Mouse (Mus musculus) myocyte (in vitro differentiated cells): Measurements from ENCODE around the gene Gpm6b. TPM values are rescaled to one million over a fixed set of nuclear protein-coding genes. Genes with fewer than 3 reads are reported as not detected.

Experiments used
- H3K27me3 ChIP-seq: one replicate; pipeline ENCODE4 v1.6.1; 2011; ENCODE audit not compliant: control insufficient read depth, insufficient read depth, insufficient read length
- H3K36me3 ChIP-seq: one replicate; pipeline ENCODE4 v1.6.1; 2011; ENCODE audit not compliant: control insufficient read depth, insufficient read depth
- H3K4me2 ChIP-seq: one replicate; pipeline ENCODE4 v1.6.1; 2011; ENCODE audit warnings: low read depth, control low read depth
- H3K4me3 ChIP-seq: one replicate; pipeline ENCODE4 v1.5.1; 2011; ENCODE audit warnings: mild to moderate bottlenecking, control low read depth, moderate library complexity
- H3K79me2 ChIP-seq: one replicate; pipeline ENCODE4 v1.6.1; 2011; ENCODE audit not compliant: control insufficient read depth, insufficient read depth
- H3ac ChIP-seq: one replicate; pipeline ENCODE4 v1.6.1; 2011; ENCODE audit not compliant: control insufficient read depth, insufficient read length
- CEBPB ChIP-seq: IDR thresholded peaks from 2 replicates; pipeline ENCODE4 v1.6.1; 2011; ENCODE audit warnings: mild to moderate bottlenecking, moderate library complexity; ENCODE audit not compliant: poor library complexity, insufficient read depth, severe bottlenecking
- E2F4 ChIP-seq: IDR thresholded peaks from one replicate; pipeline ENCODE4 v1.6.1; 2011; ENCODE audit warnings: mild to moderate bottlenecking, control low read depth, moderate library complexity; ENCODE audit not compliant: insufficient read depth
- MAX ChIP-seq: IDR thresholded peaks from one replicate; pipeline ENCODE4 v1.6.1; 2011; ENCODE audit warnings: low read depth, mild to moderate bottlenecking, control low read depth
- MYOD1 ChIP-seq, 3 experiments: IDR thresholded peaks; one replicate each; pipeline ENCODE4 v1.6.1; 2011; ENCODE audit warnings: control low read depth in 2 of 3, low read depth in 2 of 3, mild to moderate bottlenecking in 2 of 3, moderate library complexity in 1 of 3; ENCODE audit not compliant: insufficient read length in 2 of 3, control insufficient read depth in 1 of 3
- MYOG ChIP-seq, 3 experiments: IDR thresholded peaks; one replicate each; pipeline ENCODE4 v1.6.1; 2011; ENCODE audit warnings: control low read depth in 2 of 3, low read depth in 2 of 3, mild to moderate bottlenecking in 2 of 3; ENCODE audit not compliant: insufficient read length in 2 of 3, control insufficient read depth in 1 of 3, insufficient read depth in 1 of 3
- POLR2A ChIP-seq: IDR thresholded peaks from one replicate; pipeline ENCODE4 v1.6.1; 2011; ENCODE audit warnings: low read depth, mild to moderate bottlenecking, control low read depth, moderate library complexity; ENCODE audit not compliant: insufficient read length
- POLR2AphosphoS2 ChIP-seq: IDR thresholded peaks from one replicate; pipeline ENCODE4 v1.6.1; 2011; ENCODE audit warnings: low read depth, control low read depth; ENCODE audit not compliant: insufficient read length
- REST ChIP-seq: IDR thresholded peaks from one replicate; pipeline ENCODE4 v1.6.1; 2011; ENCODE audit warnings: mild to moderate bottlenecking, control low read depth, moderate library complexity; ENCODE audit not compliant: insufficient read depth, insufficient read length
- SRF ChIP-seq: IDR thresholded peaks from one replicate; pipeline ENCODE4 v1.6.1; 2011; ENCODE audit warnings: low read depth; ENCODE audit not compliant: control insufficient read depth, insufficient read length
- TCF12 ChIP-seq: IDR thresholded peaks from one replicate; pipeline ENCODE4 v1.6.1; 2011; ENCODE audit warnings: mild to moderate bottlenecking, control low read depth; ENCODE audit not compliant: poor library complexity, insufficient read depth, severe bottlenecking
- TCF3 ChIP-seq: IDR thresholded peaks from one replicate; pipeline ENCODE4 v1.6.1; 2011; ENCODE audit warnings: low read depth, control low read depth; ENCODE audit not compliant: insufficient read length
- USF1 ChIP-seq: IDR thresholded peaks from one replicate; pipeline ENCODE4 v1.6.1; 2011; ENCODE audit warnings: low read depth, mild to moderate bottlenecking, control low read depth, moderate library complexity
- polyA plus RNA-seq: library from polyadenylated mRNA; unstranded; fragments of >200 nt; fragmentation: generic; extraction: Trizol; gene quantifications from one replicate; pipeline ENCODE4 v1.2.1, GENCODE M21; 2012; ENCODE audit warnings: missing spikeins

Gene Gpm6b
- polyA plus RNA-seq, 1 experiment, result 3.7 TPM

DNA sequence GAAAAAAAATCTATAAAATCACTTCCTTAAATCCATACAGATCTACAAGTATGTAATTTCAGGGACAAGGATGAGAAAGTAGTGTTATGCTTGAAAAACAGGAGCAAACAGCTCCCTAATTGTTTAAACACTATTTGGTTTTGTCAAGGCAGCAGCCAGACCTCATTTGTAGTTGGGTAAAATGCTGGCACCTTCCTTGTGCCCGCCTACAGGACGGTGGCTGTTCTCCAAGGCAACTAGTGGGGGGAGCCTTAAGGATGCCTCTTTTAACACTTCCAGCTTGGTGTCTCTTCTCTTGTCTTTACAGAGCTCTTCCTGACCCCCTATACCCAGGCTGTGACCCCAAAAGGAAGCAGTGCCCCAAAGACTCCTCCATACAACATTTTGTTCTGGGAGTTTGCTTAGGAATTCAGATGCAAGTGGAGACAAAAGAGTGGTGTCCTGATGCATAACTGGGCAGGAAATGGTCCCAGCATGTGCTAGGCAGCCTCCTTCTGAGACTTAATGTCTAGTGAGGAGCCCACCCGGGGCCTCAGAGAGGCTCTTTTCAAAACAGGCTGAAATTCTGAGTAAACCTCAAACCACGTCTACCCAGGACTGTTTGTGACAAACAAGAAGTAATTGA, 4.7 kb downstream of the Gpm6b start:
- H3K36me3 ChIP-seq, result no peaks in the 10 kb centered on the region
- no peaks in the 10 kb centered on the region for H3K79me2 ChIP-seq
- no peak overlapping the region for H3K4me3 ChIP-seq
- H3K4me2 ChIP-seq, result no peak overlapping the region
- TF ChIP-seq POLR2AphosphoS2 (no peak), POLR2A (no peak), MYOG (IDR thresholded peaks at IDR 0.05; ENCODE audit: control insufficient read depth in 1 of 3, insufficient read depth in 1 of 3, insufficient read length in 2 of 3, low read depth in 2 of 3) (no peak), CEBPB (no peak), MAX (no peak), SRF (no peak), USF1 (no peak), MYOD1 (IDR thresholded peaks at IDR 0.05; ENCODE audit: control insufficient read depth in 1 of 3, insufficient read length in 2 of 3, low read depth in 2 of 3) (no peak), REST (no peak), TCF3 (no peak), E2F4 (no peak), TCF12 (no peak)
- no peak overlapping the region for H3ac ChIP-seq
- H3K27me3 ChIP-seq, result no peaks in the 10 kb centered on the region

DNA sequence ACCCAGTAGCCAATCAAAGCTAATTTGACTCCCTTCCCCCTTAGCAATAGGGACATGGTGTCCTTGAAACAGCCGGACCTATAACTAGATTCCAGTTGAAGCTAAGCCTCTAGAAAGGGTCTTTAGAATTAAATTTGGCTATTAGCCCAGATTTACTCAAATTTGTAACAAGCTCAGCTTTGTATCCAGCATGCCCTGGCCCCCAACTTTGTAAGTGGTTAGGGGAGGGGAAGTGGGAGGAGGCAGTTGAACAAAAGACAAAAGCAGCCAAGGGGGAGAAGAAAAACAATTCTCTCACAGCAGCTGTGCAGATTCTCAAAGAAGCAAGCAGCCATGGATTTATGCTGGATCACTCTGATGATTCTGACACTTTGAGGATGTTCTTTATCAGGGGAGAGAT, 32.8 kb downstream of the Gpm6b start:
- H3K4me2 ChIP-seq, result no peak overlapping the region

DNA sequence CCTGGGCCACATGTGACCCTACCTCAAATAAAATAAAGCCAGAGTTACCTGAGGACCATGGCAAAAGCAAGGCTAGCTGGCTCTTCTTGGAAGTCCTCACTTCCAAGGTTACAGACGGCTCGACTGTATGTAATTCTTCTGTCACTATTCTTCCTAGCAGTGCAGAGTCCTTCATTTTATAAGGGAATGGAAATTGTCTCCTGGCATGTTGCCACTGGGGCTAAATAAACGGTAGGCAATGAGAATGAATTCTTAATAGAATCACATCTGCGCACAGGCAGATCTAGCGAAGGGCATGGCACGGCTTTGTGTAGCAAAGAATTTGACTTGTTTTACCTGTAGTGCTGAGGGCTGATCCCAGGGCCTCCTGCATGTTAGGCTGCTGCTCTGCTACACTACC, 33.9 kb downstream of the Gpm6b start:
- Histone ChIP-seq H3K27me3 (no peaks in the 10 kb centered on the region), H3K36me3 (no peaks in the 10 kb centered on the region), H3K79me2 (no peaks in the 10 kb centered on the region), H3K4me2 (no peak overlapping the region), H3K4me3 (no peak overlapping the region), H3ac (no peak overlapping the region)
- no peak for TF ChIP-seq MYOG (IDR thresholded peaks at IDR 0.05; ENCODE audit: control insufficient read depth in 1 of 3, insufficient read depth in 1 of 3, insufficient read length in 2 of 3, low read depth in 2 of 3)
- no peak for TF ChIP-seq MYOD1 (IDR thresholded peaks at IDR 0.05; ENCODE audit: control insufficient read depth in 1 of 3, insufficient read length in 2 of 3, low read depth in 2 of 3)
- no peak for TF ChIP-seq SRF
- no peak for TF ChIP-seq MAX
- TF ChIP-seq POLR2A, result no peak
- TF ChIP-seq REST, result no peak
- TF ChIP-seq USF1, result no peak

More for the DNA sequence above, 32.8 kb downstream of the Gpm6b start:
- Histone ChIP-seq H3K79me2 (no peaks in the 10 kb centered on the region), H3K27me3 (no peaks in the 10 kb centered on the region), H3K4me3 (no peak overlapping the region), H3K36me3 (no peaks in the 10 kb centered on the region), H3ac (no peak overlapping the region)
- TF ChIP-seq MYOD1 (IDR thresholded peaks at IDR 0.05; ENCODE audit: control insufficient read depth in 1 of 3, insufficient read length in 2 of 3, low read depth in 2 of 3), result no peak
- TF ChIP-seq TCF3, result no peak
- no peak for TF ChIP-seq USF1
- no peak for TF ChIP-seq TCF12
- TF ChIP-seq MAX, result no peak
- no peak for TF ChIP-seq POLR2A
- no peak for TF ChIP-seq REST
- no peak for TF ChIP-seq MYOG (IDR thresholded peaks at IDR 0.05; ENCODE audit: control insufficient read depth in 1 of 3, insufficient read depth in 1 of 3, insufficient read length in 2 of 3, low read depth in 2 of 3)
- no peak for TF ChIP-seq CEBPB
- TF ChIP-seq E2F4, result no peak
- TF ChIP-seq SRF, result no peak
- no peak for TF ChIP-seq POLR2AphosphoS2

DNA sequence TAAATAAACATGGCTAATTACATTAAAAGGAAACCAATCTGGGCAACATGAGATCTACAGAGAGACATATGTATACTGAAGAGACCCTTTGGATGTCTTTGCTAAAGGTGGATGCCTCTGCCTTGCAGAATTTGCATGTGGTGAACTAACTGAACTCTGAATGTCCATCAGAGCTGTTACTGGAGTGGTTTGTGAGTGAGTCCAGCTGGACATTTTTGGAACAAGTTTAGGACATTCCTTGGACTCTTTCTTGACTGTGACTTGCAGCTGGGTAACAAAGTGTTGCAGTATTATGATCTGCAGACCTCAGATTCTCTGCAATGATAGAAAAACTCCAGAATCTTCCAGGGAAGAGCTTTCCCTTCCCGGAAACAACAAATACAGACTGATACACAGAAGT, 41.1 kb downstream of the Gpm6b start:
- Histone ChIP-seq H3ac (no peak overlapping the region), H3K4me2 (no peak overlapping the region), H3K27me3 (no peaks in the 10 kb centered on the region), H3K4me3 (no peak overlapping the region), H3K36me3 (no peaks in the 10 kb centered on the region), H3K79me2 (no peaks in the 10 kb centered on the region)
- TF ChIP-seq TCF12, result no peak
- TF ChIP-seq REST, result no peak
- no peak for TF ChIP-seq TCF3
- no peak for TF ChIP-seq MYOG (IDR thresholded peaks at IDR 0.05; ENCODE audit: control insufficient read depth in 1 of 3, insufficient read depth in 1 of 3, insufficient read length in 2 of 3, low read depth in 2 of 3)
- TF ChIP-seq USF1, result no peak
- no peak for TF ChIP-seq MAX

DNA sequence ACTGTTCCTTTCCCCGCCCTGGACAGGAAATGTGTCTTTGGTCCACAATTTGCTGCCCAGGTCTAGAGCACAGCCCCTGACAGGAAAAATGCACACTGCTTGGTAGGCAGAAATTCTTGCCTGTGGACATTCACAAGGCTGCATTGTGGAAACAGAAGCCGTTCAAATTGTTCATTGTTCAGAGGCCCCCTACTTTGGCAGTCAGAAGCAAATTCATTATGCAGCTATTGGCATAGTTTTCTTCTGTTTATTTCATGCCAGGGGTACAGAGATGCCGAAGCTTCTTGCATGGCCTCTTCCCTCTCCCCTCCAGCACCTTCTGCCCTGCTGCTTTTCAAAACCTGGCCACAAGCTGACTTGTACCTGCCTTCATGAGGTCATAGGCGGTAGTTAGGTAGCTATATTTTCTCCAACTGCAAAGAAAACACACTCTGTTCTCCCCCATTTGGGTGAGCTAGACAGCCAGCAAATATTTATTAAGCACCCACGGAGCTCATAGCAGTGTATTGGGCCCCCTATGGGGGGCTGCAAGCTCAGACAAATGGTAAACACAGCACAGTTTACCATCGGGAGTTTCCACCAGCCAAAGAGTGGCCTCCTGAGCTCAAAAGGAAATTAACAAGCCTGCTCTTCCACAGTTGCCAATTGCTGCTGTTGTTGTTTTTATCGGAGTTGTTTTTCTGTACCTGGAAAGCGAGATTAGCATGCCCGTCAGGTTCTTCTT, 48.2 kb downstream of the Gpm6b start:
- Histone ChIP-seq H3K36me3 (no peaks in the 10 kb centered on the region), H3K4me3 (no peak overlapping the region), H3K27me3 (no peaks in the 10 kb centered on the region), H3ac (no peak overlapping the region), H3K79me2 (no peaks in the 10 kb centered on the region), H3K4me2 (no peak overlapping the region)
- TF ChIP-seq USF1 (no peak), TCF3 (no peak), POLR2AphosphoS2 (no peak), CEBPB (no peak), MYOD1 (IDR thresholded peaks at IDR 0.05; ENCODE audit: control insufficient read depth in 1 of 3, insufficient read length in 2 of 3, low read depth in 2 of 3) (no peak)
